Mouse (Mus musculus) ES-E14 (cell line): ENCODE measurements at regions not wholly inside any gene's neighbourhood (a gene's known extent, or its start where the extent isn't known, plus 50 kb on each side); places are given as distances from the start of the nearest gene placed in this dataset.

Experiments
- DNase-seq: peaks from one replicate; pipeline ENCODE4 v3.0.0-alpha.2; 2013; ENCODE audit warnings: low read depth, low spot score
- H3K27ac ChIP-seq: 2 replicates; pipeline ENCODE4 v1.5.1; 2012; ENCODE audit warnings: low read depth, mild to moderate bottlenecking, low read length, moderate library complexity, mixed read lengths; ENCODE audit not compliant: poor library complexity, insufficient read depth, severe bottlenecking
- H3K36me3 ChIP-seq: 2 replicates; pipeline ENCODE4 v1.6.1; 2012; ENCODE audit warnings: mild to moderate bottlenecking, low read length, moderate library complexity, mixed read lengths; ENCODE audit not compliant: control insufficient read depth, poor library complexity, insufficient read depth, severe bottlenecking
- H3K4me1 ChIP-seq, 2 experiments: fragments of 150-350 bp in 1 of 2; sonication (generic) in 1 of 2; 2 replicates each; pipeline ENCODE4 v1.6.1; 2012; ENCODE audit warnings: low read length in 2 of 2, mild to moderate bottlenecking in 1 of 2, mixed read lengths in 1 of 2; ENCODE audit not compliant: control insufficient read depth in 2 of 2, insufficient read depth in 2 of 2, poor library complexity in 1 of 2
- H3K4me3 ChIP-seq, 2 experiments: fragments of 150-350 bp in 1 of 2; sonication (generic) in 1 of 2; 2 replicates each; pipeline ENCODE4 v1.5.1; 2012; ENCODE audit warnings: low read length in 2 of 2, low read depth in 1 of 2, mild to moderate bottlenecking in 1 of 2, mixed read lengths in 1 of 2; ENCODE audit not compliant: insufficient read depth in 1 of 2, poor library complexity in 1 of 2, severe bottlenecking in 1 of 2
- H3K9ac ChIP-seq: 2 replicates; pipeline ENCODE4 v1.6.1; 2012; ENCODE audit warnings: low read depth, mild to moderate bottlenecking, low read length, mixed read lengths; ENCODE audit not compliant: poor library complexity, insufficient read depth, severe bottlenecking
- H3K9me3 ChIP-seq: fragments of 150-350 bp; sonication (generic); 2 replicates; pipeline ENCODE4 v1.6.1; 2012; ENCODE audit warnings: low read depth, mild to moderate bottlenecking, low read length; ENCODE audit not compliant: control insufficient read depth, insufficient read depth
- CHD2 ChIP-seq: IDR thresholded peaks from 2 replicates; pipeline ENCODE4 v1.6.1; 2014; ENCODE audit warnings: mild to moderate bottlenecking, low read depth, low read length, inconsistent platforms
- HCFC1 ChIP-seq: IDR thresholded peaks from 2 replicates; pipeline ENCODE4 v1.6.1; 2012; ENCODE audit warnings: low read length, inconsistent platforms, borderline replicate concordance; ENCODE audit not compliant: insufficient read depth
- MAFK ChIP-seq: IDR thresholded peaks from 2 replicates; pipeline ENCODE4 v1.6.1; 2014; ENCODE audit warnings: mild to moderate bottlenecking, low read depth, low read length, inconsistent platforms; ENCODE audit not compliant: insufficient read depth
- ZC3H11A ChIP-seq: IDR thresholded peaks from 2 replicates; pipeline ENCODE4 v1.6.1; 2012; ENCODE audit warnings: low read depth, mild to moderate bottlenecking, inconsistent platforms, low read length, borderline replicate concordance
- ZNF384 ChIP-seq: IDR thresholded peaks from 2 replicates; pipeline ENCODE4 v1.6.1; 2012; ENCODE audit warnings: low read depth, low read length, inconsistent platforms
- in situ Hi-C, 2 experiments: fragments of 600-800 bp; cut with MboI; formaldehyde crosslinking; loops; one replicate each; pipeline ENCODE4 v1.15.1; 2025; ENCODE audit warnings: low sequenced_read_pairs in 2 of 2, inconsistent platforms in 1 of 2; ENCODE audit not compliant: unreplicated experiment in 2 of 2

DNA sequence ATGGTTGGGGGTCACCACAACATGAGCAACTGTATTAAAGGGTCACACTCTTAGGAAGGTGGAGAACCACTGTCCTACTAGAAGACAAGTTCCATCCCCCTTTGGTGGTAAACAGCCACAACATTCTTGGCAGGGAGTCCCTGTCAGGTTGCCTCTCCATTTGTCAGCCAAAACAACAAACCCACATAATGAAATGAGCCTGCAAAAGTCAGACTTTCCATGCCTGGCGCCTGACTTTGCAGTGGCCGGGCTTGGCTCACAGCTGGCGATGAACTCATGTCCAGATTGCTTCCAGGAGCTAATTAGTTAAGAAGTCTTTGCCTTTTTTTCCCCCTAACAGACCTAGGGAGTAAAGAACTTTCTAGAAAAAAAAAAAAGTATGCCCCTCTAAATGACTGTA is 269.6 kb upstream of the Jmjd1c start:
- Histone ChIP-seq H3K27ac (no peak overlapping the region), H3K4me1 (no peaks in the 10 kb centered on the region), H3K9ac (no peak overlapping the region), H3K9me3 (no peaks in the 10 kb centered on the region), H3K4me3 (no peak overlapping the region), H3K36me3 (no peaks in the 10 kb centered on the region)
- TF ChIP-seq ZNF384 (no peak), HCFC1 (no peak), CHD2 (no peak), MAFK (no peak), ZC3H11A (no peak)
- no peak for DNase-seq
- in situ Hi-C loops, result no loop called here

DNA sequence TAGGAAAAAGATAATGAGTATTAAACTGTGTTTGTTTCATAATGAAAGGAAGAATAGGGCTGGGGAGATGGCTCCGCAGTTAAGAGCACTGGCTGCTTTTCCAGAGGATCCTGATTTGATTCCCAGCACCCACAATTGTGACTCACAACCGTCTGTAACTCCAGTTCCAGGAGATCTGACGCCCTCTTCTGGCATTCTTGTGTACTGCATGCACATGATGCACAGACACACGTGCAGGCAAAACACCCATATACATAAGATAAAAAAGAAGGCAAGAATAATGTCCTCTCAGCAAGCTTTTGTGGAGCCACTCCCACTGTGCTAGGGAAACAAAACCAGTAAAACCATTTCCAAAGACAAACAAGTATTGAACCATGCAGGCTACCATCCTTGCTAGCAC is 261.0 kb upstream of the Jmjd1c start:
- no peak overlapping the region for H3K9ac ChIP-seq
- no peak overlapping the region for H3K4me3 ChIP-seq
- TF ChIP-seq MAFK (no peak), CHD2 (no peak), ZC3H11A (no peak), HCFC1 (no peak), ZNF384 (no peak)
- no peaks in the 10 kb centered on the region; a peak in 1 of 4 replicates for H3K4me1 ChIP-seq
- no peaks in the 10 kb centered on the region for H3K9me3 ChIP-seq
- in situ Hi-C loops, result no loop called here
- H3K27ac ChIP-seq, result no peak overlapping the region
- DNase-seq, result no peak
- H3K36me3 ChIP-seq, result no peaks in the 10 kb centered on the region; the same call in 1 of the 2 replicates

DNA sequence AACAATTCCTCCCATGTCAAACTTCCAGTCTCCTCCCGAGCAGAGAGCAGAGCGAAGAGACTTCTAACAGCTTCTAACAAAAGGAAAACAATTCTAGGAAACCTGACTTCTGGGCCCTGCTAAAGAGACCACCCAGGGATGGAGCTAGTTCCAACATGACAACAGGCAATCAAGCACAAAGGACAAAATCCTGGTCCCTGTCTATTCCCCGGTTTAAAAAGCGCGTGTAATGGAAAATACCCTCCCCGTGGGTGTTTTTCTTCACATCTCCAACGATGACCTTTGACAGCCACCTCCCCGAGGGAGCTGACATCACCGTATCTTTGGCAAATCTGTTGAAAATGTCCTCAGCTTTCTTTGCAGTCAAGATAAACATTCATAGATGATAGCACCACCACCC is 256.9 kb upstream of the Jmjd1c start:
- Histone ChIP-seq H3K9ac (no peak overlapping the region), H3K27ac (no peak overlapping the region), H3K9me3 (no peaks in the 10 kb centered on the region), H3K4me1 (peaks cover 1 to 2% of the 10 kb centered on the region in 2 experiments; a peak in 1 of 4 replicates), H3K4me3 (no peak overlapping the region), H3K36me3 (no peaks in the 10 kb centered on the region; the same call in 1 of the 2 replicates)
- in situ Hi-C loops, result no loop called here
- TF ChIP-seq MAFK, result no peak
- TF ChIP-seq ZC3H11A, result no peak
- no peak for TF ChIP-seq HCFC1
- TF ChIP-seq CHD2, result no peak
- DNase-seq, result no peak

DNA sequence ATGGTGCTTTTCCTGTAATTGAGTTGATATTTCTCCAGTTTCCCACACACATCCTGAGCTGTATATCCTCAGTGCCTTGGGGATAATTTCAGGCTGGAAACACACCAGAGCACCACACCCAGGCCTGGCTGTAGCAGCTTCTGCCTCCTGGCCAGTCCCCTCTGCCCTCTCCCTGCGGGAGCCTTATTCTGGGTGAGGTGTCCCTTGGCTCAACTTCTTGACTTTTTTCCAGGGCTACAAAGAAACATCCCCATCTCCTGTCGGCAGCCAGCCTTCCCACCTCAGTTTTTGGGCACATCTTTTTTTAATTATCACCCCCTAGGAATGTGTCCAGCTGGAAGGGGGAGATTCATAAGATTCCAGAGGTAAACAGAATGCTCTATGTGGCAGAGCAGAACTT is 252.7 kb upstream of the Jmjd1c start:
- no peak overlapping the region for H3K9ac ChIP-seq
- no peaks in the 10 kb centered on the region for H3K9me3 ChIP-seq
- no peak for DNase-seq
- no peaks in the 10 kb centered on the region; the same call in 1 of the 2 replicates for H3K36me3 ChIP-seq
- no peak overlapping the region for H3K27ac ChIP-seq
- TF ChIP-seq MAFK (no peak), HCFC1 (no peak), ZC3H11A (no peak), ZNF384 (no peak), CHD2 (no peak)
- peaks cover 1 to 2% of the 10 kb centered on the region in 2 experiments; a peak in 2 of 4 replicates for H3K4me1 ChIP-seq
- H3K4me3 ChIP-seq, result no peak overlapping the region
- in situ Hi-C loops, result no loop called here

DNA sequence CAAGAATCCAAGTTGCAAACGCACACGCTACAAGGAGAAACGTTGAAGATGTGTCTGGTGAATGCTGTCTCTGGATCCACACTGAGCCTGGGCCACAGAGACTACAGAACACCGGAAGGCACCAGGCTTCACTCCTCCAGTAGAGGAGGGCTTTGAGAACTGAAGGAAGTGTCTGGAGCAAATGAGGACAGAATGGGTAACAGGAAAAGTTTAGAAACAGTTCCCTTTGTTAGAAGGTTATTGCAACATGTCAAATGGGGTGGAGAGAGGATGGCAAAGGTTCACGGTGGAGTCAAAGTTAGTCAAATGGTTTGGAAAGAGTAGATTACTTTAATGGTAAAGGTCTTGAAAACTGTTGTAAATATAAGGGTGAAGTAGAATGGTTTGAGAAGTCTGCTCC is 247.1 kb upstream of the Jmjd1c start:
- Histone ChIP-seq H3K27ac (no peak overlapping the region), H3K9me3 (no peaks in the 10 kb centered on the region), H3K4me3 (no peak overlapping the region), H3K36me3 (no peaks in the 10 kb centered on the region), H3K9ac (no peak overlapping the region), H3K4me1 (peaks cover 0 to 7% of the 10 kb centered on the region in 2 experiments; a peak in 2 of 4 replicates)
- TF ChIP-seq CHD2 (no peak), ZC3H11A (no peak), HCFC1 (no peak), MAFK (no peak), ZNF384 (no peak)
- DNase-seq, result no peak
- in situ Hi-C loops, result no loop called here
